In genomic region chr10:33144911-33145310, GRCm38 (mm10) we compare ENCODE assay signal across 25 mouse cellular contexts.
A peak's percentile ranks its signal among the peaks of the same experiment; 100 is the strongest.
DNase-seq lines count a peak whose midpoint lies in the region; ATAC-seq and TF ChIP-seq lines count a peak whose summit lies in the region.
"Had no signal": no experiment of that assay in that cellular context is flagged by ENCODE, and none has a peak within 500 bp of the region (broad histone marks: within the 10 kb centered on the region; RNA-seq: fewer than 3 reads in every experiment).

No protein-coding gene starts in this region.

- ATAC-seq in heart, embryonic 15.5 days (replicated peaks; ENCODE audit: insufficient number of reproducible peaks, insufficient read depth, low FRiP score, low read depth) = no peak
- ATAC-seq: CD4-positive, CD25-positive, alpha-beta regulatory T cell, adult 4 months; forebrain, embryonic 14.5 days; hindbrain, embryonic 16.5 days; inflammation-experienced regulatory T-cells, adult 6 months had no signal

- H3K9me3 ChIP-seq in heart, embryonic 15.5 days (replicated peaks) = no peaks in the 10 kb centered on the region
- H3K9me3 ChIP-seq: embryonic facial prominence, embryonic 15.5 days; forebrain, embryonic 10.5 days; G1E; heart, embryonic 10.5 days; hindbrain, embryonic 12.5 days had no signal

- 31% methylated on average over 1 of the region's 1 CpGs for WGBS in heart, embryonic 15.5 days

- no peak overlapping the region for H3K9ac ChIP-seq in heart, embryonic 15.5 days
- H3K9ac ChIP-seq: embryonic facial prominence, embryonic 15.5 days; hindbrain, embryonic 12.5 days had no signal

- TF ChIP-seq CTCF in gastrocnemius, adult 2 months (IDR thresholded peaks at IDR 0.05) = no peak
- no peak for TF ChIP-seq CTCF in layer of hippocampus, adult 2 months (conservative IDR thresholded peaks at IDR 0.05)

- no peak for DNase-seq in gastrocnemius, adult 2 months
- no peak for DNase-seq in gastrocnemius, postnatal 25 days
- no peak for DNase-seq in heart, postnatal 36 days
- DNase-seq in layer of hippocampus, adult 2 months (ENCODE audit: low spot score in 2 of 2) = peak; percentile 20 to 46
- DNase-seq in layer of hippocampus, postnatal 36 days = no peak
- DNase-seq in telencephalon, adult 2 months (ENCODE audit: low read depth, low spot score) = peak; percentile 9
- DNase-seq: adrenal gland, adult 8-10 months; adrenal gland, postnatal 36 days; B cell, adult 2 months; cerebellum, adult 11 months; cerebellum, adult 8-10 months; cerebellum, postnatal 14 days; embryo, embryonic 11 days; heart, postnatal 4 days had no signal

- no peak overlapping the region for H3K4me2 ChIP-seq in heart, embryonic 15.5 days
- H3K4me2 ChIP-seq: embryonic facial prominence, embryonic 15.5 days; hindbrain, embryonic 12.5 days had no signal

- H3K27ac ChIP-seq in gastrocnemius, adult 2 months = peak overlapping the region; percentile 57
- H3K27ac ChIP-seq in heart, embryonic 15.5 days = peak overlapping the region; percentile 60; the same call in 1 of the 2 replicates
- H3K27ac ChIP-seq in layer of hippocampus, adult 2 months = peak overlapping the region; percentile 56
- H3K27ac ChIP-seq: embryonic facial prominence, embryonic 15.5 days; forebrain, embryonic 10.5 days; heart, embryonic 10.5 days; hindbrain, embryonic 12.5 days had no signal

- H3K27me3 ChIP-seq in heart, embryonic 15.5 days = no peaks in the 10 kb centered on the region
- H3K27me3 ChIP-seq: embryonic facial prominence, embryonic 15.5 days; hindbrain, embryonic 12.5 days had no signal

- H3K36me3 ChIP-seq in heart, embryonic 15.5 days = peaks cover 4% of the 10 kb centered on the region; the same call in 1 of the 2 replicates
- H3K36me3 ChIP-seq: embryonic facial prominence, embryonic 15.5 days; forebrain, embryonic 10.5 days; G1E; hindbrain, embryonic 12.5 days had no signal

- peaks cover 3% of the 10 kb centered on the region; the same call in 1 of the 2 replicates for H3K4me1 ChIP-seq in heart, embryonic 15.5 days (replicated peaks)
- H3K4me1 ChIP-seq: embryonic facial prominence, embryonic 15.5 days; forebrain, embryonic 10.5 days; heart, embryonic 10.5 days; hindbrain, embryonic 12.5 days had no signal

- intact Hi-C loops in gastrocnemius, adult 2 months (cut with DNase I) = loop anchor here (5.0 kb wide), 1 partner anchor 43 kb away; no protein-coding TSS in a partner anchor
- intact Hi-C loops in heart, postnatal 36 days (cut with DNase I) = no loop called here

- no peak overlapping the region for H3K4me3 ChIP-seq in gastrocnemius, adult 2 months
- no peak overlapping the region for H3K4me3 ChIP-seq in heart, embryonic 15.5 days
- no peak overlapping the region for H3K4me3 ChIP-seq in layer of hippocampus, adult 2 months
- H3K4me3 ChIP-seq: embryonic facial prominence, embryonic 15.5 days; erythroblast, embryonic 14.5 days; forebrain, embryonic 10.5 days; heart, embryonic 10.5 days; hindbrain, embryonic 12.5 days had no signal

Comparison
In these comparisons a context has a peak if more than half of its experiments do, and no peak if none do; other contexts are left out.
1. DNase-seq: peak in layer of hippocampus, adult 2 months (2 of 2) and telencephalon, adult 2 months (single experiment); none in gastrocnemius, adult 2 months (single experiment), gastrocnemius, postnatal 25 days (single experiment), heart, postnatal 36 days (0 of 2) and layer of hippocampus, postnatal 36 days (0 of 2).
2. Peak in every context shown above with its lines, with median percentiles within 50 percentile points of each other: H3K27ac ChIP-seq.